Mouse (Mus musculus) myocyte (in vitro differentiated cells): Measurements from ENCODE around the gene Adarb2.

Experiments
- POLR2A ChIP-seq: IDR thresholded peaks from one replicate; pipeline ENCODE4 v1.6.1; 2011; ENCODE audit warnings: low read depth, mild to moderate bottlenecking, control low read depth, moderate library complexity; ENCODE audit not compliant: insufficient read length
- POLR2AphosphoS2 ChIP-seq: IDR thresholded peaks from one replicate; pipeline ENCODE4 v1.6.1; 2011; ENCODE audit warnings: low read depth, control low read depth; ENCODE audit not compliant: insufficient read length
- TCF12 ChIP-seq: IDR thresholded peaks from one replicate; pipeline ENCODE4 v1.6.1; 2011; ENCODE audit warnings: mild to moderate bottlenecking, control low read depth; ENCODE audit not compliant: poor library complexity, insufficient read depth, severe bottlenecking
- USF1 ChIP-seq: IDR thresholded peaks from one replicate; pipeline ENCODE4 v1.6.1; 2011; ENCODE audit warnings: low read depth, mild to moderate bottlenecking, control low read depth, moderate library complexity

DNA sequence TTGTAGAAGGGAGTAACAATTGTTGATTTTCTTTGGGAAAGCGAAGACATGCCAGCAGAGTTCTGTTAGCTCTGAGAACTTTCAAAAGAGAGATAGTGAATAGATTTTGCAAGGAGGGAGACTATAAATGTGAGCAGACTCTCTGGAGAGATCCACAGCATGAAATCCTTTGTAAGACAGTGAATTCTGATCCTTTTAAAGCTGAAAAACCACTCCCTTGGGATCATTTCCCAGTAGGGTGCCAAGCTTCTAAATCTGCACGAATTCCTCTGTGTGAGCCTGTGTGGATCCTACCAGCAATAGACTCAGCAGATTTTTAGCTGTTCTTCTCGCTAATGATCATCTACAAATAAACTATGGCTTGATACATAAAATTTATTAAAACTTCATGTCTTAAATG, 278.7 kb downstream of the Adarb2 start:
- TF ChIP-seq TCF12 (no peak), POLR2AphosphoS2 (no peak), POLR2A (no peak), USF1 (no peak)
